Mouse (Mus musculus) MEL (cell line): Measurements from ENCODE around the gene Cbx4. TPM values are rescaled to one million over a fixed set of nuclear protein-coding genes. Genes with fewer than 3 reads are reported as not detected.

ENCODE experiments used
- DNase-seq: peaks from one replicate; pipeline ENCODE4 v3.0.0; 2011; ENCODE audit warnings: low read depth, low spot score
- H3K27ac ChIP-seq: 2 replicates; pipeline ENCODE4 v1.5.1; 2012; ENCODE audit warnings: low read depth, mild to moderate bottlenecking, control low read depth, low read length, moderate library complexity; ENCODE audit not compliant: control insufficient read depth
- H3K27me3 ChIP-seq, 2 experiments: fragments of 150-350 bp in 1 of 2; sonication (generic) in 1 of 2; 2 replicates each; pipeline ENCODE4 v1.6.1; 2012; ENCODE audit warnings: low read length in 2 of 2, mild to moderate bottlenecking in 2 of 2, improper control_type of control experiment in 1 of 2, moderate library complexity in 1 of 2; ENCODE audit not compliant: insufficient read depth in 2 of 2, control insufficient read depth in 1 of 2
- H3K36me3 ChIP-seq, 2 experiments: 2 replicates each; pipeline ENCODE4 v1.6.1; 2012 to 2014; ENCODE audit warnings: low read length in 2 of 2, improper control_type of control experiment in 1 of 2, inconsistent platforms in 1 of 2, mild to moderate bottlenecking in 1 of 2; ENCODE audit not compliant: insufficient read depth in 2 of 2, control insufficient read depth in 1 of 2
- H3K4me1 ChIP-seq, 2 experiments: fragments of 150-350 bp in 1 of 2; sonication (generic) in 1 of 2; 2 replicates each; pipeline ENCODE4 v1.6.1; 2012; ENCODE audit warnings: low read length in 2 of 2, improper control_type of control experiment in 1 of 2, mild to moderate bottlenecking in 1 of 2; ENCODE audit not compliant: insufficient read depth in 2 of 2, control insufficient read depth in 1 of 2
- H3K4me3 ChIP-seq, 2 experiments: fragments of 150-350 bp in 1 of 2; sonication (generic) in 1 of 2; 2 replicates each; pipeline ENCODE4 v1.5.1; 2012; ENCODE audit warnings: low read depth in 2 of 2, low read length in 2 of 2, mild to moderate bottlenecking in 2 of 2, moderate library complexity in 2 of 2, control low read depth in 1 of 2, improper control_type of control experiment in 1 of 2; ENCODE audit not compliant: control insufficient read depth in 1 of 2, insufficient read depth in 1 of 2
- H3K79me2 ChIP-seq: 2 replicates; pipeline ENCODE4 v1.6.1; 2012; ENCODE audit warnings: mild to moderate bottlenecking, low read length, moderate library complexity; ENCODE audit not compliant: control insufficient read depth, poor library complexity, insufficient read depth
- H3K9ac ChIP-seq: 2 replicates; pipeline ENCODE4 v1.6.1; 2012; ENCODE audit warnings: low read depth, mild to moderate bottlenecking, control low read depth, low read length, moderate library complexity; ENCODE audit not compliant: control insufficient read depth, poor library complexity, severe bottlenecking
- H3K9me3 ChIP-seq: fragments of 150-350 bp; sonication (generic); replicated peaks from 2 replicates; pipeline ENCODE4 v1.6.1; 2012; ENCODE audit warnings: mild to moderate bottlenecking, low read length, improper control_type of control experiment, moderate library complexity; ENCODE audit not compliant: insufficient read depth
- BHLHE40 ChIP-seq: IDR thresholded peaks from 2 replicates; pipeline ENCODE4 v1.6.1; 2012; ENCODE audit warnings: low read depth, mild to moderate bottlenecking, inconsistent platforms, low read length, improper control_type of control experiment, borderline replicate concordance
- CHD1 ChIP-seq: IDR thresholded peaks from 2 replicates; pipeline ENCODE4 v1.6.1; 2012; ENCODE audit warnings: low read depth, mild to moderate bottlenecking, inconsistent platforms, low read length, improper control_type of control experiment
- E2F4 ChIP-seq: IDR thresholded peaks from 2 replicates; pipeline ENCODE4 v1.6.1; 2011; ENCODE audit warnings: low read depth, low read length, improper control_type of control experiment, borderline replicate concordance
- ELF1 ChIP-seq: IDR thresholded peaks from 2 replicates; pipeline ENCODE4 v1.6.1; 2014; ENCODE audit warnings: low read depth, mild to moderate bottlenecking, inconsistent platforms, low read length, improper control_type of control experiment, moderate library complexity
- GABPA ChIP-seq: IDR thresholded peaks from 2 replicates; pipeline ENCODE4 v1.6.1; 2012; ENCODE audit warnings: low read depth, mild to moderate bottlenecking, inconsistent platforms, low read length, improper control_type of control experiment, moderate library complexity
- KAT2A ChIP-seq: conservative IDR thresholded peaks from 2 replicates; pipeline ENCODE4 v1.6.1; 2012; ENCODE audit warnings: low read depth, low read length, improper control_type of control experiment, inconsistent platforms
- MAX ChIP-seq: IDR thresholded peaks from 2 replicates; pipeline ENCODE4 v1.6.1; 2011; ENCODE audit warnings: low read length, improper control_type of control experiment
- MEF2A ChIP-seq: IDR thresholded peaks from 2 replicates; pipeline ENCODE4 v1.6.1; 2014; ENCODE audit warnings: low read depth, mild to moderate bottlenecking, inconsistent platforms, low read length, improper control_type of control experiment; ENCODE audit not compliant: poor library complexity, insufficient replicate concordance, severe bottlenecking; ENCODE audit errors: extremely low read depth
- MXI1 ChIP-seq: IDR thresholded peaks from 2 replicates; pipeline ENCODE4 v1.6.1; 2011; ENCODE audit warnings: mild to moderate bottlenecking, low read depth, low read length, improper control_type of control experiment
- MYB ChIP-seq: IDR thresholded peaks from 2 replicates; pipeline ENCODE4 v1.6.1; 2011; ENCODE audit warnings: mild to moderate bottlenecking, low read depth, low read length, improper control_type of control experiment
- MYC ChIP-seq: IDR thresholded peaks from 2 replicates; pipeline ENCODE4 v1.6.1; 2011; ENCODE audit warnings: low read depth, mild to moderate bottlenecking, low read length, improper control_type of control experiment, moderate library complexity
- NELFE ChIP-seq: IDR thresholded peaks from 2 replicates; pipeline ENCODE4 v1.6.1; 2011; ENCODE audit warnings: low read depth, low read length, improper control_type of control experiment
- POLR2AphosphoS2 ChIP-seq: IDR thresholded peaks from 2 replicates; pipeline ENCODE4 v1.6.1; 2011; ENCODE audit warnings: low read length, improper control_type of control experiment
- POLR2AphosphoS5 ChIP-seq: IDR thresholded peaks from 2 replicates; pipeline ENCODE4 v1.6.1; 2012; ENCODE audit warnings: low read depth, borderline replicate concordance, mild to moderate bottlenecking, inconsistent platforms, low read length, moderate library complexity, mixed read lengths
- RAD21 ChIP-seq: IDR thresholded peaks from 2 replicates; pipeline ENCODE4 v1.6.1; 2011; ENCODE audit warnings: mild to moderate bottlenecking, low read depth, low read length, improper control_type of control experiment
- SIN3A ChIP-seq: IDR thresholded peaks from 2 replicates; pipeline ENCODE4 v1.6.1; 2012; ENCODE audit warnings: low read length, improper control_type of control experiment, inconsistent platforms
- SMC3 ChIP-seq: IDR thresholded peaks from 2 replicates; pipeline ENCODE4 v1.6.1; 2011; ENCODE audit warnings: low read depth, low read length, improper control_type of control experiment
- TBP ChIP-seq: IDR thresholded peaks from 2 replicates; pipeline ENCODE4 v1.8.0; 2011; ENCODE audit warnings: low read depth, low read length, improper control_type of control experiment
- UBTF ChIP-seq: IDR thresholded peaks from 2 replicates; pipeline ENCODE4 v1.6.1; 2012; ENCODE audit warnings: low read depth, mild to moderate bottlenecking, inconsistent platforms, low read length, improper control_type of control experiment, moderate library complexity, borderline replicate concordance; ENCODE audit not compliant: insufficient read depth
- USF2 ChIP-seq, 2 experiments: IDR thresholded peaks; 2 replicates each; pipeline ENCODE4 v1.6.1; 2011 to 2012; ENCODE audit warnings: improper control_type of control experiment in 2 of 2, low read length in 2 of 2, borderline replicate concordance in 1 of 2, inconsistent platforms in 1 of 2, low read depth in 1 of 2, mild to moderate bottlenecking in 1 of 2; ENCODE audit not compliant: insufficient read depth in 1 of 2
- ZC3H11A ChIP-seq: IDR thresholded peaks from 2 replicates; pipeline ENCODE4 v1.6.1; 2012; ENCODE audit warnings: low read depth, mild to moderate bottlenecking, inconsistent platforms, low read length, improper control_type of control experiment
- ZKSCAN1 ChIP-seq: IDR thresholded peaks from 2 replicates; pipeline ENCODE4 v1.6.1; 2012; ENCODE audit warnings: low read depth, mild to moderate bottlenecking, inconsistent platforms, low read length, improper control_type of control experiment, moderate library complexity
- ZMIZ1 ChIP-seq: IDR thresholded peaks from 2 replicates; pipeline ENCODE4 v1.6.1; 2012; ENCODE audit warnings: low read depth, mild to moderate bottlenecking, inconsistent platforms, low read length, improper control_type of control experiment, moderate library complexity
- polyA plus RNA-seq, 2 experiments: library from polyadenylated mRNA; stranded (reverse) in 1 of 2; unstranded in 1 of 2; fragments of >175 nt in 1 of 2; fragments of >200 nt in 1 of 2; gene quantifications; 2 replicates each; pipeline versions ENCODE4 v1.2.1 to v1.2.4; 2012; ENCODE audit warnings: low replicate concordance in 2 of 2, low read depth in 1 of 2; ENCODE audit not compliant: insufficient read length in 2 of 2, insufficient read depth in 1 of 2, missing spikeins in 1 of 2
- total RNA-seq: library from RNA; depleted of rRNA; stranded (reverse); fragments of 300-350 nt; gene quantifications from 2 replicates; pipeline ENCODE4 v1.2.3, GENCODE M21; 2012

Cbx4 gene
- total and polyA plus RNA-seq, 3 experiments, result 8.0 to 22.6 TPM; not detected in 1

DNA sequence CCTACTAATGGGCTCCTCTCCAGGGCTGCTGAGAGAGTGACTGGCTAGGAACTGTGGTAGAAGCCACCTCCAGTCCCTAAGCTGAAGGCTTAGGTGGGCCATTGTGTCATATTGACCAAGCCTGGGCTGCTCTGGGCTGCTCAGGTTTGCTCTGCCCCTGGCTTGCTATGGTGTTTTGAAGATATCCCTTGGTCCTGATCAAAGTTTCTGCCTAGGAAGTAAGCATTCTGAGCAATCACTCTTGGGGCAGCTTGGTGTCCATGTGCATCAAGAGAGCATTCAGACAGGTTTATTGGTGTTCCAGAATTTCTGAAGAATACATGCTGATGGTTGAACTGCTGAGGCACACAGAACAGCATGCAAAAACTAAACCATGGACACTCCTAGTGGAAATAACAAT is 34.6 kb downstream of the Cbx4 start:
- no peak for DNase-seq
- no peaks in the 10 kb centered on the region for H3K79me2 ChIP-seq
- no peak for TF ChIP-seq RAD21
- TF ChIP-seq ZKSCAN1, result no peak
- no peak for TF ChIP-seq UBTF
- TF ChIP-seq E2F4, result no peak
- TF ChIP-seq ELF1, result no peak
- TF ChIP-seq NELFE, result no peak
- no peak for TF ChIP-seq GABPA
- TF ChIP-seq BHLHE40, result no peak
- no peak for TF ChIP-seq MAX
- no peak for TF ChIP-seq USF2 (IDR thresholded peaks at IDR 0.05; ENCODE audit: borderline replicate concordance in 1 of 2, insufficient read depth in 1 of 2, low read depth in 1 of 2, low read length in 2 of 2)
- TF ChIP-seq MYB, result no peak
- TF ChIP-seq ZMIZ1, result no peak
- no peak for TF ChIP-seq CHD1
- no peak for TF ChIP-seq SIN3A
- no peak for TF ChIP-seq SMC3
- no peak for TF ChIP-seq MEF2A
- TF ChIP-seq POLR2AphosphoS5, result no peak
- no peak for TF ChIP-seq MYC
- H3K9ac ChIP-seq, result no peak overlapping the region
- 0 out of 4 replicates have a peak, but pooled peaks cover 0 to 7% of the 10 kb centered on the region in 2 experiments for H3K4me1 ChIP-seq
- H3K27ac ChIP-seq, result no peak overlapping the region
- no peaks in the 10 kb centered on the region for H3K9me3 ChIP-seq
- H3K27me3 ChIP-seq, result peaks cover 0 to 4% of the 10 kb centered on the region in 2 experiments
- H3K4me3 ChIP-seq, result no peak overlapping the region
- H3K36me3 ChIP-seq, result peaks cover 0 to 2% of the 10 kb centered on the region in 2 experiments; a peak in 1 of 4 replicates

DNA sequence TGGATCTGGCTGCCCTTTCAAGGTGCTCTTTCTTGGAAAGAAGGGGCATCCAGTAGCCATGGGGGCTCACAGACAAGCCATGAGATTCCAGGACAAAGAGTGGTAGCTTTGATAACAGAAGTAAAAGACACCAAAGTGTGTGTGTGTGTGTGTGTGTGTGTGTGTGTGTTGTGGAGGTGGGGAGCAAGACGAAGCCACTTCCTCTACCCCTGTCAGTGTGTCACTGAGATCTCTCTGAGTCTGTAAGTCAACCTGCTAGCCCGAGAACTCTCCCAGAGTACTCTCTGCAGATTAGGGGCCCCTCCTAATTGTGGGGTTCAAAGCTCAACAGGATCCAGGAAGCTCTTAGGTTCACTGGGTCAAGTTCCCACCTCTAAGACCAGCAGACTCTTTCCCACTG is 35.7 kb downstream of the Cbx4 start:
- Histone ChIP-seq H3K27ac (no peak overlapping the region), H3K4me3 (no peak overlapping the region)
- no peak for TF ChIP-seq MAX
- no peak for TF ChIP-seq MXI1
- TF ChIP-seq KAT2A, result no peak
- no peak for TF ChIP-seq ZMIZ1
- TF ChIP-seq ZC3H11A, result no peak
- no peak for TF ChIP-seq TBP
- TF ChIP-seq POLR2AphosphoS2, result no peak
- TF ChIP-seq, all 39 proteins: peak for 0
- H3K9me3 ChIP-seq, result no peaks in the 10 kb centered on the region
- DNase-seq, result peak; percentile 29
- H3K27me3 ChIP-seq, result peaks cover 0 to 4% of the 10 kb centered on the region in 2 experiments
- no peaks in the 10 kb centered on the region for H3K79me2 ChIP-seq
- no peak overlapping the region for H3K9ac ChIP-seq
- peaks cover 0 to 2% of the 10 kb centered on the region in 2 experiments; a peak in 1 of 4 replicates for H3K36me3 ChIP-seq
- H3K4me1 ChIP-seq, result 0 out of 4 replicates have a peak, but pooled peaks cover 0 to 7% of the 10 kb centered on the region in 2 experiments
